Mouse (Mus musculus): ENCODE data around the gene Tti1. TPM values are rescaled to one million over a fixed set of nuclear protein-coding genes. Genes with fewer than 3 reads are reported as not detected.
A peak's percentile ranks its signal among the peaks of the same experiment; 100 is the strongest.

Tti1 gene
- total RNA-seq, 2 experiments from 2014 or later = 20.3 to 21.0 TPM

GRCm38 (mm10) chr2:157985611-157986010 lies 42.6 kb downstream of the Tti1 start:
- no peak for DNase-seq (ENCODE audit: low spot score in 2 of 2)
- intact Hi-C loops (cut with DNase I) = loop anchor here (5.0 kb wide), 1 partner anchor 348 kb away; no protein-coding TSS in a partner anchor

DNA sequence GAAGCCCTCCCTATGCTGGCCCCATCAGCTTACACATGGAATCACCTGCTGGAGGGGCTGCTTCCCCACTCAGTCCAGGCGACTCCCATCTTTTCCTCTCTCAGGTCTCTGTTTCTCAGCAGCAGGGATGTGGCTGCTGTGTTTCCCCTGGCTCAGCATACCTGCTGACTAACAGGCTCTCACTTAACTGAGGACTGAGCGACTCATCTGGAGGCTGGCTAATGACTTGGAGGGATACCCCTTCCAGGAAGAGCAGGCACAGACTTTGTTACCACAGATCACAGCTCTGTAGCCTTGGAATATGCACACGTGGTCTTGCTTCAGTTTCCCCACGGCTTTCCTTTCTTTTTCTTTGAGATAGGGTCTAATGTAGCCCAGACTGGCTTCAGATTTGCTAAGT lies 45.0 kb downstream of the Tti1 start:
- intact Hi-C loops (cut with DNase I) = no loop called here
- DNase-seq (ENCODE audit: low spot score in 2 of 2) = no peak

- intact Hi-C loops (cut with DNase I) = no loop called here
- DNase-seq (ENCODE audit: low spot score in 2 of 2) = no peak
Observed at GRCm38 (mm10) chr2:157982727-157983126, 45.5 kb downstream of the Tti1 start.

GRCm38 (mm10) chr2:157979241-157979640 lies 49.0 kb downstream of the Tti1 start:
- intact Hi-C loops (cut with DNase I) = no loop called here
- DNase-seq (ENCODE audit: low spot score in 2 of 2) = no peak

- DNase-seq (ENCODE audit: low spot score in 2 of 2) = no peak
- intact Hi-C loops (cut with DNase I) = no loop called here
Observed at GRCm38 (mm10) chr2:157975595-157975994, 52.6 kb downstream of the Tti1 start.

- no peak for DNase-seq (ENCODE audit: low spot score in 2 of 2)
- intact Hi-C loops (cut with DNase I) = no loop called here
Observed at GRCm38 (mm10) chr2:157974604-157975501, 53.4 kb downstream of the Tti1 start.

DNA sequence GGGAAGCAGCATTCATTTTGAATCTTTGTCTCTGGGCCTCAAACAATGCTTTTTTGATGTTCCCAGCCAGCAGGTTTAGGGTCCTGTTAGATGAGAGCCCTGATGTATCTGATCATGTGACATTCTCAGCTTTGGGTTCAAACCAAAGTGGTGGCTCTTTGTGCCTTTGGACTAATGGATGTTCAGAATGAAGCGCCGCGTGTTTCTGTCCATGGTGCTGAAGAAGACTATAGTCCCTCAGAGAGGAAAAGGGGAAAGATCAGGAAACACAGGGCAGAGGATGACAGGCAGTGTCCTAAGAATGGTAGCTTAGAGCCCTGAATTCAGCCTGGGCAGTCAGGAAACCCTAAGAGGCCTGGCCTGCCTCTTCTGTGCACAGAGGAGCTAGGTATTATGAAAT lies 57.6 kb downstream of the Tti1 start:
- no peak for DNase-seq (ENCODE audit: low spot score in 2 of 2)

GRCm38 (mm10) chr2:157970124-157970523 lies 58.1 kb downstream of the Tti1 start:
- intact Hi-C loops (cut with DNase I) = no loop called here
- DNase-seq (ENCODE audit: low spot score in 2 of 2) = no peak

More for the DNA sequence above, 57.6 kb downstream of the Tti1 start:
- intact Hi-C loops (cut with DNase I) = no loop called here

- intact Hi-C loops (cut with DNase I) = no loop called here
- no peak for DNase-seq (ENCODE audit: low spot score in 2 of 2)
Observed at GRCm38 (mm10) chr2:157967856-157968255, 60.4 kb downstream of the Tti1 start.

DNA sequence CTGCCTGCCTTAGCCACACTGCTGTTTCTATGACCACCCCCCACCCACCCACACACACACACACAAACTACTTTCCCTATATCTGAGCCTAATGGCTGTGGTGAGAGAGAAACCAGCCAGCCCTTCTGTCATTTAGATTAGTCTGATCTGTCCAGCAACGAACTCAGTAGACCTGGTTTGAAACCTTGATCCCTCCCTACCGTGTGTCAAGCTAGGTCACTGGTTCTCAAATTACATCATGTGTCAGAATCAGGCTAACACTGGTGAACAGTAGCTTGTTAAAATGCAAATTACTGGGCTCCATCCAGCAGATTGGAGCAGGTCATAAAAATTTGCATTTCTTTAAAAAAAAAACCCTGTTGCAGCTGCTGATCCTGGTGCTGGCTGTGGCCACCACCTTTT lies 70.5 kb downstream of the Tti1 start:
- no peak for DNase-seq (ENCODE audit: low spot score in 2 of 2)
- intact Hi-C loops (cut with DNase I) = no loop called here

DNA sequence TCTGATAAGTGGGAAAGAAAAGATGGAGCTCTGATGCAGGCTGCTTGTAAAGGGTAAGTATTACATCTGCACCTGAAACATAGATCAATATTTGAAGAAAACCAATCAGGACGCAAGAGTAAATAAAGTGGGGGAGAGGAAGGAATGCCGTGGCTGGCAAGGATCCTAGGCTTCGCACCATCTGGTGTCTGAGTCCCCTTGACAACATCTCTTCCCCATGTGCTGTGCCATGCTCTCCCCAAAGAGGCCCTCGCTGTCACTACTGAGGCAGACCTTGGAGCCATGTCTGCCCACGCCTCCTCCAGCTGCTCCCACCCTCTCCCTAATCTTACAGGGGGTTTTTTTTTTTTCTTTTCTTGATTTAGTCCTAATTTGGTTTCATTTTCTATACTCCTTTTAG lies 74.3 kb downstream of the Tti1 start:
- DNase-seq (ENCODE audit: low spot score in 2 of 2) = peak in 1 of 2 experiments; percentile 28
- intact Hi-C loops (cut with DNase I) = no loop called here

- intact Hi-C loops (cut with DNase I) = no loop called here
- no peak for DNase-seq (ENCODE audit: low spot score in 2 of 2)
Observed at GRCm38 (mm10) chr2:157944156-157944893, 83.9 kb downstream of the Tti1 start.

DNA sequence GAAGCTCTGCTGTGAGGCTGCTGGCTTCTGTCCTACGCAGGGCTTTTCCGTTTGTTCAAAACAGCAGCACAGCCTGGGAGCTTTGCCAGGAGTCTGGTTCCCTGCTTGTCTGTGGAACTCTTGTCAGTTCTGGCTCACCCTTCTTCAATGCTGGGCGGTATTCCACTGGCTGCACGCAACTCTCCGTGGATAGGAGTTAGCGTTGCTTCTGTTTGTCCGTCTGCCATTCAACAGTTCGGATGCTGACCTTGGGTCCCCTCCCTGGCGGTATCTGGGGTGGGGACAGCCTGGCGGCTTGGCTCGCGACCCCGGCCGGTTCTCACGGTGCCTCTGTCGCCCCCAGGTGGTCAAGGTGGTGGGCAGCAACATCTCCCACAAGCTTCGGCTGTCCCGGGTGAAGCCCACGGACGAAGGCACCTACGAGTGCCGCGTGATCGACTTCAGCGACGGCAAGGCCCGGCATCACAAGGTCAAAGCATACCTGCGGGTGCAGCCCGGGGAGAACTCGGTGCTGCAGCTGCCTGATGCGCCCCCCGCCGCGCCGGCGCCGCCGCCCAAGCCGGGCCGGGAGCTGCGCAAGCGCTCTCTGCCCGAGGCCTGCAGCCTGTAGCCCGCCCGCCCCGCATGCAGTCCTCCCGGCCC lies 84.6 kb downstream of the Tti1 start:
- intact Hi-C loops (cut with DNase I) = loop anchor here (2.0 kb wide), 1 partner anchor 29 kb away; the partner anchor contains the start of gene Vstm2l
- peak; percentile 86 to 93 for DNase-seq (ENCODE audit: low spot score in 2 of 2)

DNA sequence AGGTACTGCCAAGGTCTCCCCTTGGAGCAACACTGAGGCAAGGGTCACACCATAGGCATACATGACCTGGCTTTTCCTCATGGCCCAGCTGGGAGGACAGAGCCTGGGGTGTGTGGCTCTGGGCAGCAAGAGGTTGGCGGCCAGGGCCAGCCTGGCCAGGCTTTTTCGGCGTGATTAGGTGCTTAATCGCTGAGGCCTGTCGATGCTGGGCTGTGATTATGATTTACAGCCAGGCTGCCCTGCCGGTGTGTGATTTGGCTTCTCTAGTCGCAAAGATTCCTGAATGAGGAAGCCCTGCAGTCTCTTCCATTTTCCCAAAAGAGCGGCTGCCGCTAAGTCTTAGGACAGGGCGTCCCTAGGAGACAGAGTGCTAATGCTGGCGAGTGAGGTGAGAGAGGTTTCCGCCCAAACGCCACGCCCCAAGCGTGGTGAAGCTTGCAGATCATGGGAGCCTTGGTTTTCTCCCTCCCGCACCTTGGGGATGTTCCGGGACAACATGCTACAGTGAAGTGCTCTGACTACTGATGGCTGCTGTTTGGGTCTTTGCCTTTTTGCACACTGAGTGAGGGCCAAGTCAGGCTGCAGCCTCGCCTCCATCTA lies 87.5 kb downstream of the Tti1 start:
- intact Hi-C loops (cut with DNase I) = no loop called here

DNA sequence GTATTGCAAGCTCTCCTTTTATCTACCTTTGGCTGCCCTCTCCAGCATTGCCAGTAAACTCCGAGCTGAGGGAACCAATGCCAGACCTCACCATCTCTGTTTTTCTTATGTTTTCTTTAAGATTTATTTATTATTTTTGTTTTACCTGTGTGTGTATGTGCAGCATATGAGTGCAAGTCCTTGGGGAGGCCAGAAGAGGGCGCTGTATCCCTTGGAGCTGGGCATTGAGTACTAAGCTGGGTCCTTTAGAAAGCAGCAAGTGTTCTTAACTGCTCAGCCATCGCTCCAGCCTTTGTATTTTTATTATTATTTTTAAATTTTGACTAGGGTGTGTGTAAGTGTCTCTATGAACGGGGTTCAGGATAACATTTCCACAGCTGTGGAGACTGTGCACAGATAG lies 91.6 kb downstream of the Tti1 start:
- DNase-seq (ENCODE audit: low spot score in 2 of 2) = no peak
- intact Hi-C loops (cut with DNase I) = no loop called here

More for the DNA sequence above, 87.5 kb downstream of the Tti1 start:
- no peak for DNase-seq (ENCODE audit: low spot score in 2 of 2)

- intact Hi-C loops (cut with DNase I) = no loop called here
- DNase-seq (ENCODE audit: low spot score in 2 of 2) = no peak
Observed at GRCm38 (mm10) chr2:157935444-157936171, 92.6 kb downstream of the Tti1 start.

DNA sequence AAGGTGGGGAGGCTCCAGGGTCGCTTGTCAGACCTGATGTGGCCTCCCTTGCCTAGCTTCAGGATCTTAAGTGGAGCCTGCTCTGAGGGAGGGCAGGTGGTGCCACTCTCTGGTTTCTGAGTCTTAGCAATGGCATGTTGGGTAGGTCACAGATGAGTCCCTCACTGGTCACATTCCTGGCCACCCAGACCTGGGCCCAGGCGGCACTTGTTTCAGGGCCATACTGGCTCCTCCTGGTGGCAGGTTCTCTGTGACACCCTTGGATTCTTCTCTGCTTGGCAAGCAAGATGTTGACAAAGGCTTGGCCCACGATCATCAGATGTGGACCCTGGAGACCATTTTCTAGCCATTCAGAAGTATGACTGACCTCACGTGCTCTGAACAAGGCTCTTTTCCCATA lies 95.6 kb downstream of the Tti1 start:
- intact Hi-C loops (cut with DNase I) = no loop called here
- DNase-seq (ENCODE audit: low spot score in 2 of 2) = no peak
